10 mouse cellular contexts compared by ENCODE assay signal in genomic region chr7:35447996-35448846, GRCm38 (mm10). TPM values are rescaled to one million over a fixed set of nuclear protein-coding genes. Genes with fewer than 3 reads are reported as not detected.
DNase-seq lines count a peak whose midpoint lies in the region; ATAC-seq lines count a peak whose summit lies in the region.
"Had no signal": no experiment of that assay in that cellular context is flagged by ENCODE, and none has a peak within 500 bp of the region (broad histone marks: within the 10 kb centered on the region; RNA-seq: fewer than 3 reads in every experiment).

Gene Slc7a9 (plus strand): TSS chr7:35448796.

- H3K4me1 ChIP-seq in midbrain, embryonic 11.5 days (ENCODE audit: control insufficient read depth, insufficient read depth, low read length), result no peaks in the 10 kb centered on the region
- no peaks in the 10 kb centered on the region for H3K4me1 ChIP-seq in midbrain, embryonic 13.5 days (replicated peaks)
- H3K4me1 ChIP-seq in embryonic facial prominence, embryonic 11.5 days (ENCODE audit: control insufficient read depth, insufficient read depth, low read length), result no peaks in the 10 kb centered on the region
- H3K4me1 ChIP-seq in stomach, embryonic 16.5 days (ENCODE audit: control insufficient read depth, insufficient read depth, low read length), result peaks cover 9% of the 10 kb centered on the region

- no peaks in the 10 kb centered on the region for H3K27me3 ChIP-seq in midbrain, embryonic 11.5 days (ENCODE audit: control insufficient read depth, insufficient read depth, low read length)
- no peaks in the 10 kb centered on the region for H3K27me3 ChIP-seq in midbrain, embryonic 13.5 days
- H3K27me3 ChIP-seq in embryonic facial prominence, embryonic 11.5 days (ENCODE audit: control insufficient read depth, insufficient read depth, low read length), result no peaks in the 10 kb centered on the region
- H3K27me3 ChIP-seq in stomach, embryonic 16.5 days (ENCODE audit: control insufficient read depth, insufficient read depth, low read length), result no peaks in the 10 kb centered on the region

- no peak within 1 kb of the TSS for H3K4me2 ChIP-seq in midbrain, embryonic 11.5 days
- no peak within 1 kb of the TSS for H3K4me2 ChIP-seq in midbrain, embryonic 13.5 days (replicated peaks)
- no peak within 1 kb of the TSS for H3K4me2 ChIP-seq in embryonic facial prominence, embryonic 11.5 days (ENCODE audit: low read depth, low read length)
- no peak within 1 kb of the TSS for H3K4me2 ChIP-seq in stomach, embryonic 16.5 days (ENCODE audit: low read depth, low read length)

- 28% methylated on average over 15 of the region's 15 CpGs for WGBS in midbrain, embryonic 11.5 days
- WGBS in midbrain, embryonic 13.5 days, result 30% methylated on average over 15 of the region's 15 CpGs
- WGBS in embryonic facial prominence, embryonic 11.5 days, result 23% methylated on average over 15 of the region's 15 CpGs
- 19% methylated on average over 15 of the region's 15 CpGs for WGBS in stomach, embryonic 16.5 days

- H3K9ac ChIP-seq in midbrain, embryonic 11.5 days (ENCODE audit: low read length), result 0 out of 2 replicates have a peak within 1 kb of the TSS, but pooled peaks have one; percentile 4
- no peak within 1 kb of the TSS for H3K9ac ChIP-seq in midbrain, embryonic 13.5 days (replicated peaks)
- H3K9ac ChIP-seq in embryonic facial prominence, embryonic 11.5 days (replicated peaks; ENCODE audit: low read length), result no peak within 1 kb of the TSS
- no peak within 1 kb of the TSS; the same call in 1 of the 2 replicates for H3K9ac ChIP-seq in stomach, embryonic 16.5 days (ENCODE audit: low read length)

- peak; percentile 81 for DNase-seq in midbrain, embryonic 11.5 days (ENCODE audit: low spot score, missing footprints)
- peak; percentile 20 for DNase-seq in embryonic facial prominence, embryonic 11.5 days (ENCODE audit: low spot score)
- DNase-seq in kidney, postnatal 10 days, result peak; percentile 76
- DNase-seq in gastrocnemius, adult 18-20 months (ENCODE audit: low spot score), result no peak
- no peak for DNase-seq in gastrocnemius, adult 8-10 months (ENCODE audit: low spot score in 2 of 2)
- DNase-seq: cerebellum, postnatal 14 days had no signal

- no peak within 1 kb of the TSS for H3K27ac ChIP-seq in midbrain, embryonic 11.5 days (ENCODE audit: low read depth, low read length)
- no peak within 1 kb of the TSS for H3K27ac ChIP-seq in midbrain, embryonic 13.5 days
- no peak within 1 kb of the TSS for H3K27ac ChIP-seq in embryonic facial prominence, embryonic 11.5 days (replicated peaks; ENCODE audit: low read depth, low read length)
- H3K27ac ChIP-seq in stomach, embryonic 16.5 days (ENCODE audit: low read length), result peak within 1 kb of the TSS; percentile 27

- no peak within 1 kb of the TSS for H3K4me3 ChIP-seq in midbrain, embryonic 11.5 days (ENCODE audit: low read depth, low read length)
- H3K4me3 ChIP-seq in midbrain, embryonic 13.5 days (replicated peaks), result no peak within 1 kb of the TSS
- H3K4me3 ChIP-seq in embryonic facial prominence, embryonic 11.5 days (ENCODE audit: low read depth, low read length), result no peak within 1 kb of the TSS
- no peak within 1 kb of the TSS for H3K4me3 ChIP-seq in stomach, embryonic 16.5 days (replicated peaks; ENCODE audit: low read length)

- no peak for ATAC-seq in midbrain, embryonic 11.5 days (ENCODE audit: low FRiP score)
- ATAC-seq in midbrain, embryonic 13.5 days, result no peak
- no peak; the same call in 1 of the 2 replicates for ATAC-seq in embryonic facial prominence, embryonic 11.5 days (replicated peaks; ENCODE audit: insufficient number of reproducible peaks, low FRiP score, low TSS enrichment, low read depth)
- peak; percentile 57; the same call in 1 of the 2 replicates for ATAC-seq in stomach, embryonic 16.5 days (ENCODE audit: insufficient read depth, low FRiP score)

- no peaks in the 10 kb centered on the region; the same call in 1 of the 2 replicates for H3K9me3 ChIP-seq in midbrain, embryonic 11.5 days (ENCODE audit: control insufficient read depth, low read length)
- no peaks in the 10 kb centered on the region for H3K9me3 ChIP-seq in midbrain, embryonic 13.5 days
- H3K9me3 ChIP-seq in embryonic facial prominence, embryonic 11.5 days (replicated peaks; ENCODE audit: control insufficient read depth, low read length), result no peaks in the 10 kb centered on the region
- H3K9me3 ChIP-seq in stomach, embryonic 16.5 days (replicated peaks; ENCODE audit: control insufficient read depth, low read length), result 0 out of 2 replicates have a peak, but pooled peaks cover 4% of the 10 kb centered on the region

- no peaks in the 10 kb centered on the region for H3K36me3 ChIP-seq in midbrain, embryonic 11.5 days (ENCODE audit: control insufficient read depth, insufficient read depth, low read length)
- H3K36me3 ChIP-seq in midbrain, embryonic 13.5 days, result no peaks in the 10 kb centered on the region
- no peaks in the 10 kb centered on the region for H3K36me3 ChIP-seq in embryonic facial prominence, embryonic 11.5 days (replicated peaks; ENCODE audit: control insufficient read depth, insufficient read depth, low read depth, low read length)
- no peaks in the 10 kb centered on the region for H3K36me3 ChIP-seq in stomach, embryonic 16.5 days (ENCODE audit: control insufficient read depth, insufficient read depth, low read length)

RNA-seq across cellular contexts. Expression of gene Slc7a9, which starts in this region (rescaled TPM):
- polyA plus RNA-seq in midbrain, embryonic 11.5 days (2014; fragmentation: Nextera tagmentation; extraction: Ambion mirVana), result not detected in 2 replicates
- polyA plus RNA-seq in midbrain, embryonic 13.5 days (2015; fragmentation: Nextera tagmentation; extraction: Ambion mirVana), result 0.40 TPM in 1 of 2 replicates, not detected in the other
- polyA plus RNA-seq in embryonic facial prominence, embryonic 11.5 days (2014; fragmentation: Nextera tagmentation; extraction: Ambion mirVana), result 0.70 TPM in 1 of 2 replicates, not detected in the other
- 9.5 and 14.8 TPM in 2 replicates for polyA plus RNA-seq in stomach, embryonic 16.5 days (2015; fragmentation: Nextera tagmentation; extraction: Ambion mirVana)
- not detected for total RNA-seq in gastrocnemius, adult 18-20 months (2021)
- total RNA-seq in gastrocnemius, adult 8-10 months (2022), result not detected
- total RNA-seq: granulocyte monocyte progenitor cell, adult 5-6 weeks; left cerebral cortex, postnatal 10 days had no signal

Comparison
In these comparisons a context has a peak if more than half of its experiments do, and no peak if none do; other contexts are left out.
1. Peak in DNase-seq and H3K9ac ChIP-seq in midbrain, embryonic 11.5 days; RNA of the gene not detected or under 1 TPM.
2. Peak in DNase-seq in embryonic facial prominence, embryonic 11.5 days; RNA of the gene not detected or under 1 TPM.